Mouse (Mus musculus) lung, adult 2 months (tissue): Measurements from ENCODE around the gene Gldc.

Experiments
- CTCF ChIP-seq: fragments of 200-500 bp; IDR thresholded peaks from 2 replicates; pipeline ENCODE4 v1.5.1; 2011; ENCODE audit warnings: mild to moderate bottlenecking, low read length, control low read depth; ENCODE audit not compliant: insufficient read depth
- POLR2A ChIP-seq: fragments of 200-500 bp; IDR thresholded peaks from 2 replicates; pipeline ENCODE4 v1.6.1; 2011; ENCODE audit warnings: low read depth, mild to moderate bottlenecking, control low read depth, low read length, borderline replicate concordance; ENCODE audit errors: extremely low read depth

DNA sequence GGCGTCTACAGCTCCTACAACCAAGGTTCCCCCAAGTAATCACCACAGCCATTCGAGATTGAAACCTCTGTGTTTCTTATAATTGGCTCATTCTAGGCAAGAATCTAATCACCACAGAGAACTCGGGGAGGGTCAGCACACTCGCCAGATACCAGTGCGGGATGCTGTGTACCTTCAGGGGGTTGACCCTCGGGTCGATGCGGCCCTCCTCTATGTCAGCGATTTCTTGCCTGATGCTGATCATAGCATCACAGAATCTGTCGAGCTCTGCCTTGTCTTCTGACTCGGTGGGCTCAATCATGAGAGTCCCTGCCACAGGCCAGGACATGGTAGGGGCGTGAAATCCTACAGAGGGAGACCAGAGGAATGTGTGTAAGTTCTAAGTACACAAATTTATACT, 74.7 kb downstream of the Gldc start:
- TF ChIP-seq POLR2A (no peak), CTCF (no peak)
